Mouse (Mus musculus) olfactory bulb, adult 2 months (tissue): ENCODE results near the gene Msantd3.

Source experiments
- CTCF ChIP-seq: fragments of 200-500 bp; IDR thresholded peaks from 2 replicates; pipeline ENCODE4 v1.5.1; 2012; ENCODE audit warnings: low read depth, mild to moderate bottlenecking, low read length, moderate library complexity; ENCODE audit not compliant: insufficient read depth
- POLR2A ChIP-seq: fragments of 200-500 bp; IDR thresholded peaks from 2 replicates; pipeline ENCODE4 v1.6.1; 2012; ENCODE audit warnings: mild to moderate bottlenecking, low read depth, low read length, moderate library complexity; ENCODE audit not compliant: insufficient read depth

- TF ChIP-seq POLR2A (no peak), CTCF (no peak)
Observed at GRCm38 (mm10) chr4:48538581-48538980, 1.2 kb upstream of the Msantd3 start.
